Mouse (Mus musculus): ENCODE results near the gene Ccnk.

- TF ChIP-seq GATA1 (IDR thresholded peaks at IDR 0.05; ENCODE audit: borderline replicate concordance, low read length) (no peak), FLI1 (IDR thresholded peaks at IDR 0.05; ENCODE audit: low read length) (no peak)
Observed at GRCm38 (mm10) chr12:108238395-108239035, 59.1 kb downstream of the Ccnk start.
